8 mouse cellular contexts compared by ENCODE assay signal in genomic region chr9:44966815-44967242, GRCm38 (mm10). TPM values are rescaled to one million over a fixed set of nuclear protein-coding genes. Genes with fewer than 3 reads are reported as not detected.
DNase-seq lines count a peak whose midpoint lies in the region; ATAC-seq and TF ChIP-seq lines count a peak whose summit lies in the region.

No protein-coding gene starts in this region.

- TF ChIP-seq CTCF in thymus, adult 2 months (IDR thresholded peaks at IDR 0.05; ENCODE audit: borderline replicate concordance, control insufficient read depth, extremely low read depth, insufficient read depth, low read length, poor library complexity) = no peak

- H3K9me3 ChIP-seq in midbrain, embryonic 14.5 days (ENCODE audit: control insufficient read depth, low read length) = no peaks in the 10 kb centered on the region
- no peaks in the 10 kb centered on the region for H3K9me3 ChIP-seq in midbrain, embryonic 15.5 days

- no peak overlapping the region for H3K9ac ChIP-seq in midbrain, embryonic 14.5 days (replicated peaks; ENCODE audit: low read length)
- H3K9ac ChIP-seq in midbrain, embryonic 15.5 days = no peak overlapping the region

- H3K4me3 ChIP-seq in midbrain, embryonic 14.5 days (replicated peaks; ENCODE audit: low read depth, low read length) = no peak overlapping the region
- no peak overlapping the region for H3K4me3 ChIP-seq in midbrain, embryonic 15.5 days
- H3K4me3 ChIP-seq in thymus, adult 2 months (ENCODE audit: control insufficient read depth, insufficient read depth, low read length) = no peak overlapping the region

- no peak overlapping the region for H3K27ac ChIP-seq in midbrain, embryonic 14.5 days (replicated peaks; ENCODE audit: low read depth, low read length)
- no peak overlapping the region for H3K27ac ChIP-seq in midbrain, embryonic 15.5 days
- no peak overlapping the region for H3K27ac ChIP-seq in thymus, adult 2 months (ENCODE audit: control insufficient read depth, insufficient read depth, low read length)

- DNase-seq in midbrain, embryonic 14.5 days = peak; percentile 78
- peak; percentile 77 for DNase-seq in cerebellum, adult 11 months
- peak; percentile 24 to 57 for DNase-seq in frontal cortex, postnatal 36 days (ENCODE audit: low spot score in 2 of 2)
- DNase-seq in kidney, adult 9 months = peak; percentile 94
- DNase-seq in liver = peak; percentile 74
- DNase-seq in ovary, postnatal 10 days (ENCODE audit: low spot score) = peak; percentile 9
- peak; percentile 90 for DNase-seq in thymus, adult 2 months

- peaks cover 14% of the 10 kb centered on the region for H3K4me1 ChIP-seq in midbrain, embryonic 14.5 days (ENCODE audit: control insufficient read depth, insufficient read depth, low read length)
- H3K4me1 ChIP-seq in midbrain, embryonic 15.5 days = peaks cover 15% of the 10 kb centered on the region
- H3K4me1 ChIP-seq in thymus, adult 2 months (replicated peaks; ENCODE audit: control insufficient read depth, insufficient read depth, low read length) = no peaks in the 10 kb centered on the region

- H3K27me3 ChIP-seq in midbrain, embryonic 14.5 days (ENCODE audit: control insufficient read depth, insufficient read depth, low read length) = no peaks in the 10 kb centered on the region
- 0 out of 2 replicates have a peak, but pooled peaks cover 6% of the 10 kb centered on the region for H3K27me3 ChIP-seq in midbrain, embryonic 15.5 days (replicated peaks)
- no peaks in the 10 kb centered on the region for H3K27me3 ChIP-seq in thymus, adult 2 months (ENCODE audit: control insufficient read depth, insufficient read depth, low read length)

- H3K4me2 ChIP-seq in midbrain, embryonic 14.5 days (ENCODE audit: low read length) = no peak overlapping the region
- H3K4me2 ChIP-seq in midbrain, embryonic 15.5 days = no peak overlapping the region

- WGBS in midbrain, embryonic 14.5 days = 26% methylated on average over 3 of the region's 3 CpGs
- WGBS in midbrain, embryonic 15.5 days = 27% methylated on average over 3 of the region's 3 CpGs
- WGBS in thymus, adult 2 months = 28% methylated on average over 3 of the region's 3 CpGs

- no peak for TF ChIP-seq POLR2A in thymus, adult 2 months (IDR thresholded peaks at IDR 0.05; ENCODE audit: control insufficient read depth, extremely low read depth, insufficient read depth, low read length, poor library complexity)

- ATAC-seq in midbrain, embryonic 14.5 days (ENCODE audit: low FRiP score, low TSS enrichment) = no peak
- no peak for ATAC-seq in midbrain, embryonic 15.5 days (replicated peaks)

- peaks cover 6% of the 10 kb centered on the region; the same call in 1 of the 2 replicates for H3K36me3 ChIP-seq in midbrain, embryonic 14.5 days (ENCODE audit: control insufficient read depth, insufficient read depth, low read length)
- 0 out of 2 replicates have a peak, but pooled peaks cover 2% of the 10 kb centered on the region for H3K36me3 ChIP-seq in midbrain, embryonic 15.5 days (replicated peaks)
- H3K36me3 ChIP-seq in thymus, adult 2 months (ENCODE audit: control insufficient read depth, insufficient read depth, low read length) = peaks cover 32% of the 10 kb centered on the region

RNA-seq across cellular contexts. Expression of gene Ube4a, which starts 1.4 kb away (rescaled TPM):
- 53.0 and 59.0 TPM in 2 replicates for polyA plus RNA-seq in midbrain, embryonic 14.5 days (2014; fragmentation: Nextera tagmentation; extraction: Ambion mirVana)
- 35.7 and 40.5 TPM in 2 replicates for polyA plus RNA-seq in midbrain, embryonic 15.5 days (2015; fragmentation: Nextera tagmentation; extraction: Ambion mirVana)
- polyA plus RNA-seq in thymus, adult 2 months (2012; rRNA removed) = 23.0 and 23.7 TPM in 2 replicates

RNA-seq across cellular contexts. Expression of gene Cd3g, which starts 13.4 kb away (rescaled TPM):
- not detected in 2 replicates for polyA plus RNA-seq in midbrain, embryonic 14.5 days (2014; fragmentation: Nextera tagmentation; extraction: Ambion mirVana)
- polyA plus RNA-seq in midbrain, embryonic 15.5 days (2015; fragmentation: Nextera tagmentation; extraction: Ambion mirVana) = not detected in 2 replicates
- polyA plus RNA-seq in thymus, adult 2 months (2012; rRNA removed) = 183 and 216 TPM in 2 replicates

RNA-seq across cellular contexts. Expression of gene Cd3d, which starts 14.8 kb away (rescaled TPM):
- polyA plus RNA-seq in midbrain, embryonic 14.5 days (2014; fragmentation: Nextera tagmentation; extraction: Ambion mirVana) = not detected in 2 replicates
- not detected in 2 replicates for polyA plus RNA-seq in midbrain, embryonic 15.5 days (2015; fragmentation: Nextera tagmentation; extraction: Ambion mirVana)
- polyA plus RNA-seq in thymus, adult 2 months (2012; rRNA removed) = 214 and 262 TPM in 2 replicates

RNA-seq across cellular contexts. Expression of gene Cd3e, which starts 42.6 kb away (rescaled TPM):
- not detected in 2 replicates for polyA plus RNA-seq in midbrain, embryonic 14.5 days (2014; fragmentation: Nextera tagmentation; extraction: Ambion mirVana)
- polyA plus RNA-seq in midbrain, embryonic 15.5 days (2015; fragmentation: Nextera tagmentation; extraction: Ambion mirVana) = 0.09 TPM in 1 of 2 replicates, not detected in the other
- 343 and 451 TPM in 2 replicates for polyA plus RNA-seq in thymus, adult 2 months (2012; rRNA removed)

RNA-seq across cellular contexts. Expression of gene Atp5l, which starts 46.3 kb away (rescaled TPM):
- 698 and 917 TPM in 2 replicates for polyA plus RNA-seq in midbrain, embryonic 14.5 days (2014; fragmentation: Nextera tagmentation; extraction: Ambion mirVana)
- 670 and 687 TPM in 2 replicates for polyA plus RNA-seq in midbrain, embryonic 15.5 days (2015; fragmentation: Nextera tagmentation; extraction: Ambion mirVana)
- 159 and 250 TPM in 2 replicates for polyA plus RNA-seq in thymus, adult 2 months (2012; rRNA removed)

Comparison
In these comparisons a context has a peak if more than half of its experiments do, and no peak if none do; other contexts are left out.
1. DNase-seq: peak in every context shown above with its lines; median percentile 94 in kidney, adult 9 months; 90 in thymus, adult 2 months; 78 in midbrain, embryonic 14.5 days; 77 in cerebellum, adult 11 months; 74 in liver; 40 in frontal cortex, postnatal 36 days; 9 in ovary, postnatal 10 days.
2. RNA of gene Cd3g, which starts 13.4 kb away (polyA plus RNA-seq): 183 to 216 TPM in thymus, adult 2 months; not detected in midbrain, embryonic 14.5 days and not detected in midbrain, embryonic 15.5 days; every median in the first group is over 100 times any median in the second.
3. RNA of gene Cd3d, which starts 14.8 kb away (polyA plus RNA-seq): 214 to 262 TPM in thymus, adult 2 months; not detected in midbrain, embryonic 14.5 days and not detected in midbrain, embryonic 15.5 days; every median in the first group is over 100 times any median in the second.